Mouse (Mus musculus): Measurements from ENCODE around the gene Arid3b.

Arid3b gene

GRCm38 (mm10) chr9:57829812-57830557, 6.6 kb downstream of the Arid3b start:
- no peak for DNase-seq (ENCODE audit: low spot score in 2 of 2)

- no peak for DNase-seq (ENCODE audit: low spot score in 2 of 2)
Observed at GRCm38 (mm10) chr9:57823397-57823796, 13.2 kb downstream of the Arid3b start.

- no peak for DNase-seq (ENCODE audit: low spot score in 2 of 2)
Observed at GRCm38 (mm10) chr9:57822812-57823211, 13.8 kb downstream of the Arid3b start.

DNA sequence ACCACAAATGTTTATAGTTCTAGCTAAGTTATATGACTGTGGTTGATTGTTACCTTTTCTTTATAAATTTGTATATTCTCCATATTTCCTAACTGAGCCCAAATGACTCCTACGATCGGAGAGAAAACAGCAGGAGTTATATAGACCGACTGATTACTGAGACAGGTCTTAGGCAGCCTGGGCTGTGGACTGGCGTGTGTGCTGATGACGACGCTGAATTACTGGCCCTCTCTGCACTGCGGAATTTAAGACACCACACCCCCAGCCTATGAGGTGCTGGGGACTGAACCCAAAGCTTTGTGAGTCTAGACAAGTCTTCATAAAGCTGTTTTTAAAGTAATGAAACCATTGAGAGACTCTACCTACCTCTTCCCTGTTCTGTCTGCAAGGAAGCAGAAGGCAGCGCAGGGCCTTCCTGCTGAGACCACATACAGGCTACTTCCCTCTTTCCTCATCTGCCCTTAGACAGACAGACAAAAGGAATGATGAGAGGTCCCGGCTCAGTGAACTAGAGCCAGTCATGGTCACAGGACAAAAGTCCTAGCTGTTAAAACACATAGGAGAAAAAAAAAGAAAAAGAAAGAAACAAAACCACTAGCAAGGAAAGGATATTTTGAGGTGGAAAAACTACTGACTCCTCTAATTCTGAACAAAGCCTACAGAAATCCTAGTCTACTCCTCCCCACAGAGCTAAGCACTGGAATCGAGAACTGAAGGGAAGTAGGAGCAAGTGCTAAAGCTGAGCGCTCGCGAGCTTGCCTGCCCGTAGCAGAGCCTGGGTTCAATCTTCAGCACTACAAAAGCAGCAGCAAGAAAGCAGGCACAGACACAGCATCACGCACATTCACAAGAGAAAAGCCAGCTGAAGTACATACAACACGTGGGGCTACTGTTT, 16.2 kb downstream of the Arid3b start:
- DNase-seq (ENCODE audit: low spot score in 2 of 2), result no peak

DNA sequence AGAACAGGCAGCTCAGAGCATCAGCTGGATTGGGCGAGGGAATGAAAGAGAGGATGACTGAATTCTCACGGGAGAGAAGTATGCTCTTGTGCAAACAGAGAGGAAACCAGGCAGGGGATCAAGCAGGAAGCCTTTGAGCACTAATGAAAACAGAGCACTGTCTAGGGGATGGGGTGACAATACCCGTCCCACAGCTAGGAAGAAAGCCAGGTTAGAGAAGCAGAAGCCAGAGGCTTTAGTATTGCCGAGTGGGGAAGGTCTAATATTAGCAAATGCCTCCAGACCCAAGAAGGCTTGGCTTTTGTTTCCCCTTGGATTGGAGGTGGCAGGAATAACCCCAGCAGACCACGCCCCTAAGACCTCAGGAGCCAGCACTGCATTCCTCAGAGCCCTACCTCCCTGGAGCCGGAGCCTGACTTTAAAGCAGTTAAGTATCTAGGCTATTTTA, 19.3 kb downstream of the Arid3b start:
- no peak for DNase-seq (ENCODE audit: low spot score in 2 of 2)

DNA sequence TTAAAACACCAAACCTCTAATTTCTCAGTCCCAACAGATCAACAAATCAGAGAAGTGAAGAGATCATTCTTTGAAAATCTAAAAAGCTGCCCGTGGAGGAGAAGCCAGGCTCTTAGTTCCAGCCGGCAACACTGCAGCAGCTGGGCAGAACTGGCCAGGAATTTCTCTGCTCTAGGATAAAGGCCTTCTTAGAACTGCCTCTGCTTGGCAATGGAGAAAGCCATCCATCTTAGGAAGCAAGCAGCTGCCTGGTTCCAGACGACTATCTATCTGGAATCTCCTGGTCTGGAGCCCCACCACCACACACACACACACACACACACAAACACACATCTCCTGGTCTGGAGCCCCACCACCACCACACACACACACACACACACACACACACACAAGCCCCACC, 21.7 kb downstream of the Arid3b start:
- no peak for DNase-seq (ENCODE audit: low spot score in 2 of 2)

DNA sequence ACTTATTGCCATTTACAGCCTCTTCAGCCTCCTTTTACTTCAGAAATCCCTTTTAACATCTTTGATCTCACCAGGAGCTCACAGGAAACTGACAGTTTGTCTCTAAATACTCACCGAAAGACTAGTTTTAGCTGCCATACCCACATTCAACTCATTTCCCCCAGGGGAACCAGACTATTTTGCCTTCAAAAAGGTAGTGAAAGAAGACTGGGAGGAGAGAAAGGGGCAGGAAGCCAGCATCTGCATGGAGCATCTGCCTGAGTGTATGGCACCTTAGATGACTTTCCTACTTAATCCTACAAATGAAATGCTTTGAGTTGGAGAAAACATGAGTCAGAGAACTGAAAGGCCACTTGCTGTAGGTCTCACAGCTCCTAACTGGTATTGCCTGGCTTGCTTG, 22.6 kb downstream of the Arid3b start:
- DNase-seq (ENCODE audit: low spot score in 2 of 2), result no peak

DNA sequence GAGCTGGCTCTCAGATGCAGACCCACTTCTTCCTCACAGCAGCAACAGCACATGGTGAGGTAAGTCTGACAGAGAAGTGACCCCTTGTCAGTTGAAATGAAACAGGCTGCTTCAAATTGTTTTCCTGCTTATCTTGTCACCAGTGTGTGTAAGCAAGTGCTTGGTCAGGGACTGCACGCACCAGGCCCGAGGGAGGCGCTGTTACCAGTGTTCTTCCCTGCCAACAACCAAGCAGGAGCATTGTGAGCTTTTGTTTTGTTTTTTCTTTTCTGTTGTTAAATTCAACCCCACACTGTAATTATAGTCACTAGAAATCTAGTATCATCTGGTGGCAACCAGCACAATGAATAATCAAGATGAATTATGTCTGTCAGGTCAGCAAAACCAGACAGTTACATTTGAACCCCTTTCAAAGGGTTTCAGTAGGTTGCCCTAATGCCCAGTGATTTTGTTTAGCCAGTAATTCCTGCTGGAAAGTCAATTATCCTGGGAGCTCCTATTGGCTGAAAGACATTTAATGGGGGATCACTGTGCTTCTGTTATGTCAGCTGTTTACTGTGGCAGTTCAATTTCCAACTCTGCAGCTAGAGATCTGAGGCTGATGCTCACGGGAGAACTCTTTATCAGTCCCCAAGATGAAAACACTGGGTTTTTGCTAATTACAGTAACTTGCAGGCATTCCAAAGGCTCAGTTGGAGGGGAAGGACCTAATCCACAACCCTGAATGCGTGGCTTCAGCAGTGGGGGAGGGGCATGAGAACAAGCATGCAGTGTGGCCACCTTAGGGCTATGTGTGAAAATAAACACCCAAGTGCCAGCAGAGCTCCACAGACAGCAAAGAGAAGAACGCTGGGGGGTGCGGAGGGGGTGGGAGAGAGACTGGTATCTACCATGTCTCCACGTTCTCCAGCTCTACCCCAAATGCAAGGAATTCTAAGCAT, 24.5 kb downstream of the Arid3b start:
- DNase-seq (ENCODE audit: low spot score in 2 of 2), result no peak

- no peak for DNase-seq (ENCODE audit: low spot score in 2 of 2)
Observed at GRCm38 (mm10) chr9:57810691-57811090, 25.9 kb downstream of the Arid3b start.

GRCm38 (mm10) chr9:57808771-57809310, 27.8 kb downstream of the Arid3b start:
- no peak for DNase-seq (ENCODE audit: low spot score in 2 of 2)

DNA sequence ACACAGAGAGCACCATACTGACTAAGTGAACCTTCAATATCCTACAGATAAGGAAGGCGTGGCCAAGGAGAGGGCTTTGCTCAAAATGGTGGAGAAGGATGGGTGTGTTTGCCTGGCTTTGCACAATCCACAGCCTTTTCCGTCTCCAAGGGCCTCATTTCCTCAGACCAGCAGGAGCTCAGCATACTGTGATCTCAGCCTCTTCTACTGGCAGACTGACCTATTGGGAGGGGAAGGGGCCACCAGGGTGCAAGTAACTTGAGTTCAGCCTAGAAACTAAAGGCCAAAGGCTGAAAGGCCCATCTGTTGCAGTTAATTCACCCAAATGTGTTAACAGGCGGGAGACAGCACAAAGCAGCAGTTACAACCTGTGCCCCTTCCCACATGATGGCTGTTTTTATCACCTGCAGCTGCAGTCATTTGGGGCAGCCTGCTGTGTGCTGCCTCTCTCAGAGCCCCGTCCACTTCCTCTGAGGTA, 29.4 kb downstream of the Arid3b start:
- no peak for DNase-seq (ENCODE audit: low spot score in 2 of 2)

- DNase-seq (ENCODE audit: low spot score in 2 of 2), result no peak
Observed at GRCm38 (mm10) chr9:57806066-57806481, 30.5 kb downstream of the Arid3b start.

- no peak for DNase-seq (ENCODE audit: low spot score in 2 of 2)
Observed at GRCm38 (mm10) chr9:57805087-57805737, 31.4 kb downstream of the Arid3b start.

DNA sequence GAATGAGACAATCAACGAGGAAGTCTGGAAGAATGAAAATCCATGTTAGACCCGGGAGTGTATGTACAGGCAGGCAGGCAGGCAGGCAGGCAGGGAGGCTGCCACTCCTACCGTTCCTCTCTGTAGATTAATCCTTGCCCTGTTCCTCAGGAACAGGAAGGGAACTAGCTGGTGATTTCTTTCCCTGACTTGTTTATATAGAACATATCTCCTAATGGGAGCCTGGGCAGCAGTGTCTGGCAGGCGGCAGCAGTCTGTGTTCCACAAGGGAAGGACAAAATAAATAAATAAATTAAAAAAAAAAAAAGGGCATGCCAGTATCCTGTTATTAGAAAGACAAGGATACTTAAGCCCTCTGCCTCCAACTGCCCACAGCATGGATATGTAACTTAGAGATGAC, 32.8 kb downstream of the Arid3b start:
- no peak for DNase-seq (ENCODE audit: low spot score in 2 of 2)

DNA sequence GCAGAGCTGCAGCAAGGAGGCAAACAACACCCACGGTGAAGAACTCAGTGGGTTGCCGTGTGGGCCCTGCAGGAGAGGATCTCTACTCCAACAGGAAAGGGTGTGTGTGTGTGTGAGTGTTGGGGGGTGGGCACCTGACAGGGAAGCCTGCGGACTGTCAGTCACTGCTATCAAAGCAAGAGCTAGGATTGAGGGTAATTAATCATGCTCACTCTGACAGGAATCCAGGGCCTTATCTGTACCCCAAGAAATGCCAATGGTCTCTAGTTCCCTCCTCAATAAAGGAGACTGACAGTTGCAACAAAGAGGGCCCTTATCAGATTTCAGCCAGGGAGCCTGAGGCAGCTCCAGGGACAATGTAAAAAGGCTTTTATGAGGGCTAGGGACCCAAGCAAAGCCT, 33.5 kb downstream of the Arid3b start:
- no peak for DNase-seq (ENCODE audit: low spot score in 2 of 2)

GRCm38 (mm10) chr9:57800325-57800975, 36.1 kb downstream of the Arid3b start:
- no peak for DNase-seq (ENCODE audit: low spot score in 2 of 2)

DNA sequence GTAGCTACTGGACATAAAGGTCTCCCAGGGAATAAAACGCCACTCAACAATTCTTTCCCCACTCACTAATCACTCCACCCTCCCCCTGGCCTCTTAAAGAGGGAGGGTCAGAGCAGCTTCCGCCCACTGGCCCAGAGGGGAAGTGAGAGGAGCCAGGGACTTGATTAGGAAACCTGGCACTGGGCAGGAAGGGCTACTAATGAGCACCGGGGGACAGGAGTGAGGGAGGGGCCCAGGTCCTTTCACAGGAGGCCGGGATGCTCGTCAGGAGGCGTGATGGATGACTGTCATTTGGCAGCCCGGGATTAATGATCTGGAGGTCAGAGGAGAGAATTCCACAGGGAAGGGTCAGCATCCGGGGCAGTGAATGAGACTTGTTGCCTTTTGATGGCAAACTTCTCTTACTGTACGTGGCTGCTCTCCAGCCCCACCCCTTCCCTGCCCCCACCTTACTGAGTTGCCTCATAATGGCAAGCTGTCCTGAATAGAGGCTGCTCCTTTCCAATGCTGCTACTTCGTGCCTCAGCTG, 37.8 kb downstream of the Arid3b start:
- DNase-seq (ENCODE audit: low spot score in 2 of 2), result no peak

DNA sequence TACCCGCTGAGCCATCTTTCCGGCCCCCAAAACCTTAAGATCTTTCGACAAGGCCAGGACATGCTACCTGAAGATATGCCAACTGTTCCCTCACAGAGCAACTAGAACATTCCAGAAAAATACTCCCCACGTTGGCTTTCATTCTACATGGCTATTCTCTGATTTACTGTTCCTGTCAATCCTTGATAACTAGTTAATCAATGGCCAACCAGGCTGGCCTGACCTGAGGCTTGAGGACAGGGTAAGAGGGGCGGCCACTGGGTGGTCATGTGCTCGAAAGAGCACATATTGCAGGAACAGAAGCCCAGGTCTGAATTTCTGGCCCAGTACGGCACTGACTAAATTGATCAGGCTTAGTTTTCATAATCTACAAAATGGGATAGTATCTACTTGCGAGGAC, 39.1 kb downstream of the Arid3b start:
- no peak for DNase-seq (ENCODE audit: low spot score in 2 of 2)

- no peak for DNase-seq (ENCODE audit: low spot score in 2 of 2)
Observed at GRCm38 (mm10) chr9:57789733-57790132, 46.9 kb downstream of the Arid3b start.

DNA sequence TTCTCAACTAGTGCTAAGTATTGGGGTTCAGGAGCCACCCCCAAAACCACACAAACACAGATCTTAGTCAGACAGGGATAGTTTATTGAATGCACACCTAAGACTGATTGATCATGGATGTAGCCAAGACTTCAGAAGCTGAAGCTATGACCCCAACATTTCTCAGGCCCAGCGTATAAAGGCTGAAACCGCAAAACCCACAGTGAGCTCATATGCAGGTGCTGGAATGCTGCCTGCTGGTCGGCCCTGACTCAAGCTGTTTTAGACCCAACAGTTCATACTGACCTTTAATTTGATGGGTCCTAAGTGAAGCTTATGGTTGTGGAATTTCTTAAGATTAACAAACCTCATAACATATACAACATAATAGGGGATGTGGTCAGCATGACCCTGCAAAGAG, 53.9 kb downstream of the Arid3b start:
- DNase-seq (ENCODE audit: low spot score in 2 of 2), result no peak
